Mouse (Mus musculus) layer of hippocampus, postnatal 14 days (tissue): ENCODE results near the gene Ptcd2. TPM values are rescaled to one million over a fixed set of nuclear protein-coding genes. Genes with fewer than 3 reads are reported as not detected.

ENCODE experiments used
- DNase-seq, 2 experiments: peaks; one replicate each; pipeline ENCODE4 v3.0.0; 2021 to 2022; ENCODE audit warnings: low spot score in 2 of 2, mixed read lengths in 1 of 2
- long read RNA-seq, 2 experiments: library from polyadenylated mRNA; stranded (forward); transcript quantifications; one replicate each; pipeline ENCODE4 v2.0.0; 2021
- total RNA-seq, 2 experiments: library from RNA; stranded (reverse); gene quantifications; 2 replicates each; pipeline ENCODE4 v1.2.3; 2021

Gene Ptcd2
- total RNA-seq, result 10 to 100 TPM; 30.2 to 32.8 TPM
- long read RNA-seq, experiment 1, transcript Ptcd2-201 (10 exons, 1,704 nt), result major isoform, 28 of 36 reads
- long read RNA-seq, experiment 1, partial matches to known transcripts, result 2 of 36 reads
- long read RNA-seq, experiment 1, other reads (novel, unspliced or antisense), result 6 of 36 reads
- long read RNA-seq, experiment 2, transcript Ptcd2-201 (10 exons, 1,704 nt), result major isoform, 42 of 65 reads
- long read RNA-seq, experiment 2, partial matches to known transcripts, result 2 of 65 reads
- long read RNA-seq, experiment 2, other reads (novel, unspliced or antisense), result 21 of 65 reads

GRCm38 (mm10) chr13:99344599-99345575 is at the start of gene Ptcd2, which contains the start of gene Mrps27:
Ptcd2 (minus strand) TSS chr13:99344705.
Mrps27 (plus strand) TSS chr13:99344786.
- DNase-seq, result peak; percentile 97 to 98

- no peak for DNase-seq
Observed at GRCm38 (mm10) chr13:99393128-99393527, 48.6 kb upstream of the Ptcd2 start.

- DNase-seq, result peak in 1 of 2 experiments; percentile 31
Observed at GRCm38 (mm10) chr13:99391417-99391816, 46.9 kb upstream of the Ptcd2 start.

GRCm38 (mm10) chr13:99387901-99388811 is 43.7 kb upstream of the Ptcd2 start:
- DNase-seq, result no peak

- no peak for DNase-seq
Observed at GRCm38 (mm10) chr13:99386341-99386740, 41.8 kb upstream of the Ptcd2 start.

GRCm38 (mm10) chr13:99385911-99386310 is 41.4 kb upstream of the Ptcd2 start:
- DNase-seq, result no peak

- no peak for DNase-seq
Observed at GRCm38 (mm10) chr13:99384555-99385203, 40.2 kb upstream of the Ptcd2 start.

- no peak for DNase-seq
Observed at GRCm38 (mm10) chr13:99382373-99382772, 37.9 kb upstream of the Ptcd2 start.

- DNase-seq, result no peak
Observed at GRCm38 (mm10) chr13:99378223-99378622, 33.7 kb upstream of the Ptcd2 start.

- DNase-seq, result no peak
Observed at GRCm38 (mm10) chr13:99377055-99377454, 32.5 kb upstream of the Ptcd2 start.

- DNase-seq, result peak; percentile 74 to 86
Observed at GRCm38 (mm10) chr13:99375550-99375949, 31.0 kb upstream of the Ptcd2 start.

GRCm38 (mm10) chr13:99374191-99374590 is 29.7 kb upstream of the Ptcd2 start:
- no peak for DNase-seq

GRCm38 (mm10) chr13:99373684-99374083 is 29.2 kb upstream of the Ptcd2 start:
- no peak for DNase-seq

GRCm38 (mm10) chr13:99371285-99371684 is 26.8 kb upstream of the Ptcd2 start:
- no peak for DNase-seq

- DNase-seq, result no peak
Observed at GRCm38 (mm10) chr13:99369103-99369502, 24.6 kb upstream of the Ptcd2 start.

- no peak for DNase-seq
Observed at GRCm38 (mm10) chr13:99367554-99368174, 23.2 kb upstream of the Ptcd2 start.

GRCm38 (mm10) chr13:99366422-99367175 is 22.1 kb upstream of the Ptcd2 start:
- peak; percentile 45 to 82 for DNase-seq

GRCm38 (mm10) chr13:99363866-99364265 is 19.4 kb upstream of the Ptcd2 start:
- DNase-seq, result peak; percentile 59 to 73

GRCm38 (mm10) chr13:99358921-99359320 is 14.4 kb upstream of the Ptcd2 start:
- DNase-seq, result no peak
